Mouse (Mus musculus) cortical plate, adult 2 months (tissue): ENCODE measurements around the gene Igf2bp1.

Source experiments
- CTCF ChIP-seq: fragments of 200-500 bp; IDR thresholded peaks from 2 replicates; pipeline ENCODE4 v1.5.1; 2011; ENCODE audit warnings: mild to moderate bottlenecking, control low read depth, low read length; ENCODE audit not compliant: insufficient read depth; ENCODE audit errors: extremely low read depth
- POLR2A ChIP-seq: fragments of 200-500 bp; IDR thresholded peaks from 2 replicates; pipeline ENCODE4 v1.6.1; 2011; ENCODE audit warnings: mild to moderate bottlenecking, low read length, control low read depth; ENCODE audit not compliant: insufficient read depth; ENCODE audit errors: extremely low read depth

GRCm38 (mm10) chr11:96030571-96030970 lies 24.8 kb upstream of the Igf2bp1 start:
- TF ChIP-seq POLR2A (no peak), CTCF (no peak)
